Mouse (Mus musculus) spleen, postnatal 10 days (tissue): ENCODE results near the gene Phyh.

Experiments
- DNase-seq, 2 experiments: peaks; one replicate each; pipeline ENCODE4 v3.0.0; 2021 to 2022; ENCODE audit warnings: low spot score in 2 of 2

The Phyh gene

GRCm38 (mm10) chr2:4918860-4919739 lies at the start of gene Phyh:
TSS of gene Phyh (plus strand) at chr2:4919019.
- peak; percentile 68 to 84 for DNase-seq

DNA sequence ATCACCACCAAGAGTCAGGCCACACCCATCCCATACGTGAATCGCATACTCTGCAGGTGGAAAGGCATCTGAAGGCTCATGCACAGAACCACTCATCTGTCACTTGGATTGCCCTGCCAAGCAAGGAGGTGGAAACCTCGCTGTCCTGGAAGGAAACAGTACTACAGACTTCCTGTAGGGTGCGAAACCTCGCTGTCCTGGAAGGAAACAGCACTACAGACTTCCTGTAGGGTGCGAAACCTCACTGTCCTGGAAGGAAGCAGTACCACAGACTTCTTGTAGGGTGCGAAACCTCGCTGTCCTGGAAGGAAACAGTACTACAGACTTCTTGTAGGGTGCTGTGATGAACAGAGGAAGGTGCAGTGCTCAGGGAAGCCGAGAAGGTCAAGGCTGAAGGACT lies 46.1 kb upstream of the Phyh start:
- DNase-seq: no peak

DNA sequence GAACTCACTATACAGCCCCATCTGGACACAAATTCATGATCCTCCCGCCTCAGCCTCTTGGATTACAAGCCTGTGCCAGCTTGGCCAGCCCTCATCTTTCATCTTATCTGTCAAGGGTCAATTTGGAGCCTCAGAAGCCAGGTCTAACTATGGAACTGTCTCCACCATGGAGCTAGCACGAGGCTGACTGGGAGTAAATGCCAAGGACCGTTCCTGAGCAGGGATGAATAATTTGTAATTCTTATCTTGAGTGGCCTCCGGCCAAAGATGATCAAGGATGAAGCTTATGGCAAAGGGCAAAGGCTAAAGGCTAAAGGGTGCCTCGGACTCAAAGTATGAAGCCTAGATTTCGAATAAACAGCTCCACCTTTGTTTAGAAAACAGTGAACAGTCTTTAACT lies 45.5 kb upstream of the Phyh start:
- no peak for DNase-seq

DNA sequence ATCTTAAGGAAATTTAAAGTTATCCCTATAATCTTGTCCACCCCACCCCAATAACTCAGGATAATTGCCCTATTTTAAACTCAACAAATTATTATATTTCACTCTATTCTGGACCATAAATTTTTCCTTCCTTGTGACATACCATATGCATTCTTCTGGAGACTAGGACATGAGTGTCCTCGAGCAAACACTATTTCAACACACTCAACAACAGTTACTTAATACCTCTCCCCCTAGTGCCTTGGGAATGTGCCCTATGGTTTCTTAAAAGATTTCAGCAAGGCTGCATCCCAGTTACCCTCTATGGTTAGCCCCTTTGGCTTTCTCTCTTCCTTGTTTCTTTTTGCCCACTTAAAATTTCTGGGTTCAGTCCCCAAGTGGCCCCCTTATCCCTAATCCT lies 43.7 kb upstream of the Phyh start:
- DNase-seq: no peak

DNA sequence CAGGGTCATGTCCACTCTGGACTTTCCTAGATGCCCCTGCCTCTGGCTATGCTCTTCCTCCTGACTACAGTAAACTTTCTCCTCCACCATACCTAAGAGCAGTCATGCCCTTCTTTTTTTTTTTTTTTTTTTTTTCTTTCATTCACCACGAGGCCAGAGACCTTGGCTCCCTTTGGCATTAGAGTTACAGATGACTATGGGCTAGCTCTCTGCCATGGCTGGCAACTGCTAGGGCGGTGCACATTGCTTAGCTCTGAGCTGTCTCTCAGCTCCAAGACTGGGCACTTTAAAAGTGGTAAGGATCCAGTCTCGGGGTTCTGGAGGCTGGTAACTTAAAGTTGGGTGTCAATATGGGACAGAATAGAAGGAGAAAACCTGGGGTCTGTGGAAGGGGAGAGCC lies 42.7 kb upstream of the Phyh start:
- DNase-seq: no peak

GRCm38 (mm10) chr2:4880737-4881349 lies 38.0 kb upstream of the Phyh start:
- peak; percentile 32 to 37 for DNase-seq

GRCm38 (mm10) chr2:4881350-4882248 lies 37.2 kb upstream of the Phyh start, which contains the start of gene Sephs1:
TSS of gene Sephs1 (plus strand) at chr2:4881564.
- peak; percentile 84 to 88 for DNase-seq

- DNase-seq: peak in 1 of 2 experiments; percentile 77
Measured at GRCm38 (mm10) chr2:4882249-4882791, 36.5 kb upstream of the Phyh start.

DNA sequence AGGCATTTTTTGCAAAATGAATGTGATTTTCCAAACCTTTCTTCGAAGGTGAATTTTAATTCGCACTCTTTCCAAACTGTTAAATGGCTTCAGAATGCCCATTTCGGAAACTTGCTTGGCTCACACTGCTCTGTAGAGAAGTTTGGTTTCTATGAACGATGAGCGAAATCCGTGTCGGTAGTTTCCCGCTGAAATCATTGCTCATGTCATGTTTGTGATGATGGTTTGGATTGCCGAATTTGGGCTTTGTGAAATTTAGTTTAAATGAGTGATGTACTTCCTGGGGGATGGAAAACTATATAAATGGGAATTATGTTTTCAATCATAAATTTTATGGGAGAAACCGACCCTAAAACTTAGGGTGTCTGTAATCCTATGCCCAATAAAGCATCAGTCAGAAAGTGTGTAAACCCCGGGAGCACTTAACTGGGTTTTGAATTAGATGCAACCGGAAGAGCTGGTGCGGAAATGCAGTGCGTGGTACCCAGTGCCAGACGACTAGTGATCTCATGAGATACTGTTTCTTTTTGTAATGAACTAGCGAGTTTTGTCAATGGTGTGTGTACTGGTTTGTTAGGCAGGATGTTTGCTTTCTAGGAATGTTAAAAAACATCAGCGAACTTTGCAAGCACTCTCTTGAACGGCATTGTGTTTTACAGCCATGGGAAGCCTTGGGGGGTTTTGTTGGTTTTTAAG lies 35.7 kb upstream of the Phyh start:
- DNase-seq: no peak

DNA sequence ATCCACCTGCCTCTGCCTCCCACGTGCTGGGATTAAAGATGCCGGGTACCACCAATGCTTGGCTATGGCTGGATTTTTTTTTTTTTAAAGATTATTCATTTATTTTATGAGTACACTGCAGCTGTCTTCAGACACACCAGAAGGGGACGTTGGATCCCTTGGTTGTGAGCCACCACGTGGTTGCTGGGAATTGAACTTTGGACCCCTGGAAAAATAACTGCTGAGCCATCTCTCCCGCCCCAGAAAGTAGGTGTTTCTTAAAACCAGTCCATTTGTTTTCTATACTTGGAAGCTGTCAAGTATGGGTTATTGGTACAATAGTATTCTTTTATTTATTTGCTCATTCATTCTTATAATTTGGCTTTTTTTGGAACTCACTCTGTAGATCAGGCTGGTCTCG lies 31.9 kb upstream of the Phyh start:
- DNase-seq: no peak

DNA sequence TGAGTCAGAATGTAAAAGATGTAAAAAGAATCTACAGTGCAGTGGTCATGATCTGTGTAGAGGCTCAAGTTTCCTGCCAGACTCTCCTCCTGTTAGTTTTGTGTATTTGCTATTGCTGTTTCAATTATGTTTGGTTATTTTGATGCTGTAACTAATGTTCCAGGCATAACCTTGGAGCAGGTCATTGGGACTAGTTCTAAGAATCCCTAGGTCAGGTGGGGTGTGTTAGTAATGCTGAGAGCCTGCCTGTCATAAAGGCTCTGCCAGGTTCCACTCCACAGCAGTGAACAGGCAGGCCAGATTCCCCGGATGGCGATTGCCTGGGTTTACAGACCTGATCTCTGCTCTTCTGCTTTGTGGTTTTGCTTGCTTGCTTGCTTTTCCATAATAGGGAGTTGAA lies 23.2 kb upstream of the Phyh start:
- DNase-seq: no peak

GRCm38 (mm10) chr2:4896970-4897369 lies 21.8 kb upstream of the Phyh start:
- no peak for DNase-seq

GRCm38 (mm10) chr2:4900624-4901023 lies 18.2 kb upstream of the Phyh start:
- no peak for DNase-seq

GRCm38 (mm10) chr2:4902346-4902745 lies 16.5 kb upstream of the Phyh start:
- no peak for DNase-seq

DNA sequence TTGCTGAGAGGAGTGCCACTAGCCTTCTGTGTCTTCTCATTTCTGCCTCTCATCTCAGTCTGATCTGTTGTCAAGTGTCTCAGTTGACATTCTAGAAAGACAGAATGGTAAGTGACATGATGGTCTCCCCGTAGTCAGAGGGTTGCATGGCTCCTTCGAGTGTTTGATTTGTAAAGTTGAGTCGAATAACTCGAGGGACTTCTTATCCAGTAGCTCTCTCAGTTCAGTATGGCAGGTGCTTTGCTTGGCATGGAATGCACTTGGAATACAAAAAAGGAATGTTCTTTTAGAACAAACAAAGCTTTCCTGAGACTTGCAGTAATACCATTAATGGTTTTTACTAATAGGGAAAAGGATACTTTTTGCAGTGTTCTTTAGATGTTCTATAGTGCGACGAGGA lies 11.7 kb upstream of the Phyh start:
- no peak for DNase-seq

DNA sequence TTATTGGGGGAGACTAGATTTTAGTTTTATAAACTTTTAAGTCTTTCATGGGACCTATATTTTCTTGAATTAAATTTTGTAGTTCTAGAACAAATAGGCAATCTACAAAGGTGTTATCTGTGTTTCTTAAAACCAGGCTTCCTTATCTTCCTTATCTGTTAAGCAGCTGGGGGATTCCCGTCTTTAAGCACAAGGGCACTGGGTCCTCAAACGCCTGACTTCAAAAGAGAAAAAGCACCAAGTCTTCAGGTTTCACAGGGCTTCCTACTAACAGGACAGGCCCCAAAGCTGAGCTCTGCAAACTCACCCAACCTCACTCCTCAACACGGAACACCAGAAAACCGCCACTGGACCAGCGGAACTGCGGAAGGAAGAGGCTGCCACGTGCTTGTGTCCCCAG lies 10.9 kb upstream of the Phyh start:
- DNase-seq: no peak

GRCm38 (mm10) chr2:4908771-4909315 lies 10.0 kb upstream of the Phyh start:
- no peak for DNase-seq

- no peak for DNase-seq
Measured at GRCm38 (mm10) chr2:4909909-4910308, 8.9 kb upstream of the Phyh start.

DNA sequence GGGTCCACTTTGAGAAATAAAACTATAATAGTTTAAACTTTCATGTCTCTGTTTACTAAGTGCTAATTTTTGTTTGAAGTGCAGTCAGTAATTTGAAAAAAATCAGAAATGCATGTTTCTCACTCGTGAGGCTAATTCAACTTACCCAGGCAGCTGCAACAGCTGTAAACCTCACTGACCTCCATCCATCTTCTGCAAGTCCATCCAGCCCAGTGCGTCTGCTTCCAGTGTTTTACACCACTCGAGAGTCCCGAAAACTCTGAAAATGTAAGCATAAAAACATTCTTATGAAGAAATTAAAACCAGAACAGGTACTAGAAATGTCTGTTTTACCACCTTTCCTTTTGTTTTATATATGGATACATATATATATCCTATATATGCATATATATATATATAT lies 8.3 kb upstream of the Phyh start:
- DNase-seq: no peak

DNA sequence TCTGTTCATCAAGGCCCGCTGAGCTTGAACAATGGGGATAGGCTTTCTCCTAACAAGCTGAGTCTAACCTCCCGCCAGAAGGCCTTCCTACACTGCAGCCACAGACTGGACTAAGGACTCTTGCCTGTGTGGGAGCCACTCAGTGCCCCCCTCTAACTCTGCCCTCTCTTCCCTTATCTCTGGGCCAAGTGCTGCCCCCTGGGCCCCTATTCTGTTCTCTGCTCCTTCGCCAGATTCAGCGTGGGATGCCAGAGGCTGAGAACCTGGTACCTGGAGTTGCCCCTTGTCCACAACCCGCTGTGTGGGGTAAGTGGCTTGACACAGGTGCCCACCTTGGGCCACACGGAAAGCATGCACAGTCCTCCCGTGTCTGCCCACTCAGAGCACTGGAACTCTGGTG lies 4.9 kb upstream of the Phyh start:
- no peak for DNase-seq

GRCm38 (mm10) chr2:4916037-4916436 lies 2.8 kb upstream of the Phyh start:
- DNase-seq: no peak
